Mouse (Mus musculus) G1E (cell line): ENCODE measurements at regions not wholly inside any gene's neighbourhood (a gene's known extent, or its start where the extent isn't known, plus 50 kb on each side); places are given as distances from the start of the nearest gene placed in this dataset.

ENCODE experiments used
- CTCF ChIP-seq: IDR thresholded peaks from 2 replicates; pipeline ENCODE4 v1.5.1; 2012; ENCODE audit warnings: low read depth, low read length, inconsistent platforms, mixed read lengths
- TAL1 ChIP-seq: conservative IDR thresholded peaks from 2 replicates; pipeline ENCODE4 v1.6.1; 2012; ENCODE audit warnings: low read depth, low read length, inconsistent platforms, mixed read lengths

DNA sequence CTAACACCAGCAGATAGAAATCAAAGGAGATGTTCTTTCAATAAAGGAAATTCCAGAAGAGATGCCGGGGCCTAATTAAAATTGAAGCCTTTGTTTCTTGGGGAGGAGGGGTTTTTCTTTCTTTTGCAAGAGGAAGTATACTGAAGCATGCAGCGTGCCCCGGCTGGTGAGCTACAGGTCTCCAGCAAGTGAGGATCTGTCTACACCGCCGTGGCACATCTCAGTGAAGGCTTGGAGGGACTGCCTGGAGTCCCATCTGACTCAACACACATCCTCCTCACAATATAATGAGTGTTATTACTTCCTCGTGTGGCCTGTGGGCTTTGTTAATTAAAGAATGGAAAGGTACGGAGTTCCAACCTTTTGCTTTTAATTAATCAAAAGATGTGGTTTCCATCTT is 126.7 kb downstream of the Wif1 start:
- TF ChIP-seq CTCF (no peak), TAL1 (no peak)
